Mouse (Mus musculus) MEL (cell line): ENCODE data around the gene Gfap.

ENCODE experiments used
- BHLHE40 ChIP-seq: IDR thresholded peaks from 2 replicates; pipeline ENCODE4 v1.6.1; 2012; ENCODE audit warnings: low read depth, mild to moderate bottlenecking, inconsistent platforms, low read length, improper control_type of control experiment, borderline replicate concordance
- CTCF ChIP-seq, 3 experiments: IDR thresholded peaks in 2 of 3; conservative IDR thresholded peaks in 1 of 3; 2 replicates each; pipeline ENCODE4 v1.5.1; 2011 to 2012; ENCODE audit warnings: low read length in 3 of 3, low read depth in 2 of 3, mild to moderate bottlenecking in 2 of 3, improper control_type of control experiment in 1 of 3, inconsistent platforms in 1 of 3, mixed read lengths in 1 of 3, moderate library complexity in 1 of 3; ENCODE audit not compliant: control insufficient read depth in 1 of 3, insufficient read depth in 1 of 3, poor library complexity in 1 of 3, severe bottlenecking in 1 of 3
- EP300 ChIP-seq, 2 experiments: IDR thresholded peaks; 2 replicates each; pipeline ENCODE4 v1.6.1; 2011; ENCODE audit warnings: improper control_type of control experiment in 2 of 2, low read length in 2 of 2, low read depth in 1 of 2, mild to moderate bottlenecking in 1 of 2
- ETS1 ChIP-seq: IDR thresholded peaks from 2 replicates; pipeline ENCODE4 v1.6.1; 2012; ENCODE audit warnings: low read depth, mild to moderate bottlenecking, inconsistent platforms, low read length, improper control_type of control experiment, moderate library complexity
- MAZ ChIP-seq: IDR thresholded peaks from 2 replicates; pipeline ENCODE4 v1.6.1; 2012; ENCODE audit warnings: low read depth, mild to moderate bottlenecking, inconsistent platforms, low read length, improper control_type of control experiment
- POLR2A ChIP-seq, 2 experiments: IDR thresholded peaks; 2 replicates each; pipeline ENCODE4 v1.6.1; 2011 to 2012; ENCODE audit warnings: low read length in 2 of 2, mild to moderate bottlenecking in 2 of 2, control low read depth in 1 of 2, improper control_type of control experiment in 1 of 2, low read depth in 1 of 2, moderate library complexity in 1 of 2; ENCODE audit not compliant: control insufficient read depth in 1 of 2, insufficient read depth in 1 of 2, poor library complexity in 1 of 2
- USF1 ChIP-seq: IDR thresholded peaks from 2 replicates; pipeline ENCODE4 v1.6.1; 2014; ENCODE audit warnings: low read depth, mild to moderate bottlenecking, inconsistent platforms, low read length, improper control_type of control experiment, moderate library complexity
- ZC3H11A ChIP-seq: IDR thresholded peaks from 2 replicates; pipeline ENCODE4 v1.6.1; 2012; ENCODE audit warnings: low read depth, mild to moderate bottlenecking, inconsistent platforms, low read length, improper control_type of control experiment

DNA sequence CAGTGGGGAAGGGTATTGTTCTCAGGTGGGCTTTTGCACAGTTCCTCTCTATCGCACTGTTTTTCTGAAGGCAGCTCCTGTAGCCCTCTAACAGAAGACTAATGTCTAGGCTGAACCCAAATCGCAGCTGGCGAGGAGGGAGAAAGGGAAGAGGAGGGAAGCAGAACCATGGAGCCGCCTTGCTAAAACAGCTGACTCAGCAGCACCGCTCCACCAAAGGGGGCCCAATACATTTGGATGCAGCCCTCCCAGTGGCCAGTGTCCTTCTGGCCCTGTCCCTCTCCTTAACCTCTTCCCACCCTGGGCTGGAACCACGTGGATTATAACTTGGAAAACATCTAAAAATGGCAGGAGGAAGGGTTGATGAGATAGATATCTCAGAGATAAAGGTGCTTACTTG lies 40.5 kb upstream of the Gfap start:
- no peak for TF ChIP-seq ZC3H11A
- TF ChIP-seq POLR2A (IDR thresholded peaks at IDR 0.05; ENCODE audit: control insufficient read depth in 1 of 2, insufficient read depth in 1 of 2, low read depth in 1 of 2, low read length in 2 of 2, poor library complexity in 1 of 2): no peak
- TF ChIP-seq EP300 (IDR thresholded peaks at IDR 0.05; ENCODE audit: low read depth in 1 of 2, low read length in 2 of 2): no peak
- TF ChIP-seq CTCF (IDR thresholded peaks at IDR 0.05 in 2 of 3, conservative IDR thresholded peaks at IDR 0.05 in 1 of 3; ENCODE audit: control insufficient read depth in 1 of 3, insufficient read depth in 1 of 3, low read depth in 2 of 3, low read length in 3 of 3, poor library complexity in 1 of 3, severe bottlenecking in 1 of 3): no peak
- TF ChIP-seq BHLHE40: no peak
- no peak for TF ChIP-seq USF1
- TF ChIP-seq ETS1: no peak
- no peak for TF ChIP-seq MAZ
